Mouse (Mus musculus): ENCODE measurements around the gene Sash1. TPM values are rescaled to one million over a fixed set of nuclear protein-coding genes. Genes with fewer than 3 reads are reported as not detected.

Gene Sash1
- 3.5 and 3.9 TPM in 2 replicates for polyA plus RNA-seq (2016; fragmentation: Nextera tagmentation; extraction: Ambion mirVana)

- H3K4me1 ChIP-seq (replicated peaks) = peaks cover 54% of the 10 kb centered on the region
- no peaks in the 10 kb centered on the region for H3K9me3 ChIP-seq
- peak within 1 kb of the TSS; percentile 99 for H3K27ac ChIP-seq
- peaks cover 4% of the 10 kb centered on the region; the same call in 1 of the 2 replicates for H3K36me3 ChIP-seq
- H3K27me3 ChIP-seq (ENCODE audit: insufficient read depth, poor library complexity, severe bottlenecking) = peaks cover 12% of the 10 kb centered on the region; the same call in 1 of the 2 replicates
- peak; percentile 91 for DNase-seq (ENCODE audit: low spot score)
- under 1% methylated on average over 80 of the region's 80 CpGs for WGBS
- H3K4me3 ChIP-seq = peak within 1 kb of the TSS; percentile 80
These were observed at the start of gene Sash1 for GRCm38 (mm10) chr10:8885630-8886527. Gene Sash1 (minus strand): TSS chr10:8886070.

DNA sequence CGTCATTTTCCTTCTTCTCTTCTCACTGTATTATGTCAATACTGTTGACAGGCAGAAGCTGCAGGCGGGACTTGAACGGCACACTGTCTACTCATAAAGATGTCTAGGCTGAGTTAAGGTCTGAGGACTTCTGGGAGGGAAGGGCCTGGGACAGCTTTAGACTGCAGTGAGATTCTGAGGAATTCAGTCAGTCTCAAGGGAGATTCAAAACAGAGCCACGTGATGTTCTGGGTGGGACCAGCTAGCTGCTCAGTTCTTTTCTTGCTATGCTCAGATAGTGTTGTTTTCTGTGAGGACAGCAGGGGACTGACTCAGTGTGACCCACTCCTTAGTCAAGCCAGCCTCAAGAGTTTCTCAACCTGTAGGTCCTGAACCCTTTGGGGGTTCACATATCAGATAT lies 49.7 kb upstream of the Sash1 start:
- Histone ChIP-seq H3K4me1 (replicated peaks) (no peaks in the 10 kb centered on the region), H3K4me3 (no peak overlapping the region), H3K9me3 (no peaks in the 10 kb centered on the region), H3K27ac (no peak overlapping the region), H3K36me3 (no peaks in the 10 kb centered on the region), H3K27me3 (ENCODE audit: insufficient read depth, poor library complexity, severe bottlenecking) (no peaks in the 10 kb centered on the region)
- DNase-seq (ENCODE audit: low spot score) = no peak
- WGBS = 73% methylated on average over 4 of the region's 4 CpGs

- Histone ChIP-seq H3K4me1 (replicated peaks) (peaks cover 4% of the 10 kb centered on the region; the same call in 1 of the 2 replicates), H3K4me3 (no peak overlapping the region), H3K27ac (no peak overlapping the region), H3K27me3 (ENCODE audit: insufficient read depth, poor library complexity, severe bottlenecking) (no peaks in the 10 kb centered on the region), H3K9me3 (no peaks in the 10 kb centered on the region), H3K36me3 (no peaks in the 10 kb centered on the region)
- WGBS = 82% methylated on average over 10 of the region's 10 CpGs
- no peak for DNase-seq (ENCODE audit: low spot score)
These were observed 47.8 kb upstream of the Sash1 start for GRCm38 (mm10) chr10:8933451-8934372.

- DNase-seq (ENCODE audit: low spot score) = no peak
- H3K4me3 ChIP-seq = no peak overlapping the region
- H3K27ac ChIP-seq = no peak overlapping the region
- no peaks in the 10 kb centered on the region for H3K36me3 ChIP-seq
- H3K4me1 ChIP-seq (replicated peaks) = peaks cover 4% of the 10 kb centered on the region; the same call in 1 of the 2 replicates
- WGBS = 86% methylated on average over 8 of the region's 8 CpGs
- no peaks in the 10 kb centered on the region for H3K27me3 ChIP-seq (ENCODE audit: insufficient read depth, poor library complexity, severe bottlenecking)
- no peaks in the 10 kb centered on the region for H3K9me3 ChIP-seq
These were observed 45.8 kb upstream of the Sash1 start for GRCm38 (mm10) chr10:8931548-8932240.

- H3K36me3 ChIP-seq = no peaks in the 10 kb centered on the region
- DNase-seq (ENCODE audit: low spot score) = no peak
- no peak overlapping the region for H3K27ac ChIP-seq
- no peaks in the 10 kb centered on the region for H3K27me3 ChIP-seq (ENCODE audit: insufficient read depth, poor library complexity, severe bottlenecking)
- H3K4me1 ChIP-seq (replicated peaks) = peaks cover 4% of the 10 kb centered on the region; the same call in 1 of the 2 replicates
- no peaks in the 10 kb centered on the region for H3K9me3 ChIP-seq
- H3K4me3 ChIP-seq = no peak overlapping the region
These were observed 44.8 kb upstream of the Sash1 start for GRCm38 (mm10) chr10:8930672-8931071.

GRCm38 (mm10) chr10:8928775-8929647 lies 43.1 kb upstream of the Sash1 start:
- WGBS = 67% methylated on average over 10 of the region's 10 CpGs
- no peak for DNase-seq (ENCODE audit: low spot score)

DNA sequence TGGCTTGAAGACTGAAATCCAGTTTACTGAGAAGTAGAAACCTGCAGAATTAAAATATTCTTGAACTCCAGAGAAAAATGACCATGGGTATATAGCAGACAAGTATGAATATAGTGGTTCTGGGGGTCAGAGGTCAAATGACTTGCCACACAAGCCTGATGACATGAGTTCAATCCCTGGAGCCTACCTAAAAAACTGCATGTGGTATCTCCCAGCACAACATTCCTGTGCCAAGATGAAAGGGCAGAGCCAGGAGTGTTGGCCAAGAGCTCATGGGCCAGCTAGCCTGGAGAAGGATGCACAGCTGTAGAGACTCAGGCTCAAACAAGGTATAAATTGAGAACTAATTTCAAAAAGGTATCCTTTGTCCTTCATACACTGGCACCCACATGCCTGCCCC lies 42.4 kb upstream of the Sash1 start:
- Histone ChIP-seq H3K4me1 (replicated peaks) (peaks cover 4% of the 10 kb centered on the region; the same call in 1 of the 2 replicates), H3K9me3 (no peaks in the 10 kb centered on the region), H3K27me3 (ENCODE audit: insufficient read depth, poor library complexity, severe bottlenecking) (no peaks in the 10 kb centered on the region), H3K36me3 (no peaks in the 10 kb centered on the region), H3K4me3 (no peak overlapping the region), H3K27ac (no peak overlapping the region)
- DNase-seq (ENCODE audit: low spot score) = no peak

More at GRCm38 (mm10) chr10:8928775-8929647, 43.1 kb upstream of the Sash1 start:
- no peaks in the 10 kb centered on the region for H3K9me3 ChIP-seq
- H3K27me3 ChIP-seq (ENCODE audit: insufficient read depth, poor library complexity, severe bottlenecking) = no peaks in the 10 kb centered on the region
- H3K27ac ChIP-seq = no peak overlapping the region
- no peak overlapping the region for H3K4me3 ChIP-seq
- no peaks in the 10 kb centered on the region for H3K36me3 ChIP-seq
- peaks cover 4% of the 10 kb centered on the region; the same call in 1 of the 2 replicates for H3K4me1 ChIP-seq (replicated peaks)

DNA sequence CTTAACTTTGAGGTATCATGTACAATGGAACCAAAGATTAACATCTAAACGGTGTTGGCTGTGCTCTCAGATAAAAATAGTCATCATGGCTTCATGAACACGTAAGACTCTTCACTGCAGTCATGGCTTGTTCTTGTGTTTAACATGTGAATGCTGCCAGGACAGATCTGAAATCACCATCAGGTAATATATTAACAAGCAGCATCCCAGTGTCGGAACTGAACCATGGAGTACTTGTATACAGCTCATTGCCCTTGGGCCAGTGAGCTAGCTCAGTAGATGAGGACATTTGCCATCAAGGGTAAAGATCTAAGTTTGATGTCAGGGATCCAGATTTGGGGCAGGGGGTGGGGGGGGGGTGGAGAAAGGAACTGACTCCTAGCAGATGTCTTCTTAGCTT lies 41.0 kb upstream of the Sash1 start:
- 93% methylated on average over 3 of the region's 3 CpGs for WGBS

DNA sequence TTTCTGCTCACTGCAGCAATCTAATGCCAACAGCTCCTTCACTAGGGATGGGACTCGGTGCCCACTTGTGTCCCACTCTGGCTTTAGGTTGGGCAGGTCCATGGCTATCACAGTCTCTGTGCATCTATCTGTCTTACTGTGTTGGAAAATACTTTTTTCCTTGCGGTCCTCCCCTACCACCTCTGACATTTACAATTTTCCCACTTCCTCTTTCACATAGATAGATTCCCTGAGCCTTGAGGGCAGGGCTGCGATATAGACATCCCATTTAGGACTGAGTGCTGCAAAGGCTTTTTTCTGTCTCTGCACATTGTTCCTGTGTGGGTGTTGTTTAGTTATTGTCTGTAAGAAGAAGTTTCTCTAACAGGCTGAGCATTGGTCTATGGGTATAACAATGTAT lies 40.4 kb upstream of the Sash1 start:
- peaks cover 10% of the 10 kb centered on the region for H3K4me1 ChIP-seq (replicated peaks)
- H3K4me3 ChIP-seq = no peak overlapping the region
- no peaks in the 10 kb centered on the region for H3K27me3 ChIP-seq (ENCODE audit: insufficient read depth, poor library complexity, severe bottlenecking)
- H3K27ac ChIP-seq = no peak overlapping the region
- 92% methylated on average over 3 of the region's 3 CpGs for WGBS
- DNase-seq (ENCODE audit: low spot score) = no peak
- H3K36me3 ChIP-seq = no peaks in the 10 kb centered on the region
- H3K9me3 ChIP-seq = no peaks in the 10 kb centered on the region

More for the DNA sequence above, 41.0 kb upstream of the Sash1 start:
- no peaks in the 10 kb centered on the region for H3K27me3 ChIP-seq (ENCODE audit: insufficient read depth, poor library complexity, severe bottlenecking)
- H3K36me3 ChIP-seq = no peaks in the 10 kb centered on the region
- H3K4me3 ChIP-seq = no peak overlapping the region
- H3K4me1 ChIP-seq (replicated peaks) = peaks cover 4% of the 10 kb centered on the region; the same call in 1 of the 2 replicates
- H3K9me3 ChIP-seq = no peaks in the 10 kb centered on the region
- no peak overlapping the region for H3K27ac ChIP-seq
- no peak for DNase-seq (ENCODE audit: low spot score)

- Histone ChIP-seq H3K4me1 (replicated peaks) (peaks cover 13% of the 10 kb centered on the region), H3K4me3 (no peak overlapping the region), H3K36me3 (no peaks in the 10 kb centered on the region), H3K9me3 (no peaks in the 10 kb centered on the region), H3K27me3 (ENCODE audit: insufficient read depth, poor library complexity, severe bottlenecking) (no peaks in the 10 kb centered on the region), H3K27ac (no peak overlapping the region)
- WGBS = 71% methylated on average over 5 of the region's 5 CpGs
- no peak for DNase-seq (ENCODE audit: low spot score)
These were observed 39.4 kb upstream of the Sash1 start for GRCm38 (mm10) chr10:8925299-8925698.

DNA sequence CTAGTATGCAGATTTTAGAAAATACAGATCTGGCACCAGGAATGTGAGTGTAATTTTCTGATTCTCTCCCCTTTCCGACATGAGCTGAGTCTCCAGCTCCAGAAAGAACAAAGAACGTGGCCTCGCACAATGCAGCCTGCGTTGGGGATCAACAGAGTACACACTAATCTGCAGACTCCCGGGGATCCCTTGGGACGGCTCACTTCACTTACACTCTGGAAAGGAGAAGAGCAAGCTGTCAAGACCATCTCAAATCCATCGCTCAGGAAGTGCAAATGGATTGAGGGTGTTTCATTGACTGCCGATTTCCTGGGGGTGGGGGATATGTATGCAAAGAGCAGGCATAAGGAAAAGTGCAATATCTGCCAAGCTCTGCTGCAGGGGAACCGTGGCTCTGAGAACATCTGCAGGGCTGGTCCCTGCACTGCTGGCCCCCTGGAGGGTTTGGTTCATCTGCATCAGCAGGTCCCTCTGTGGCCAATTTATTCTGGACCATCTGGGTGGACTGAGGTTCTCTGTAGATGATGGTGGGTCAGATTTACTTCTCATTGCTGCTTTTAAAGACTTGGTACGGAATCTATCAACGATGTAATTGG lies 35.3 kb upstream of the Sash1 start:
- Histone ChIP-seq H3K4me1 (replicated peaks) (peaks cover 9% of the 10 kb centered on the region), H3K27ac (peak overlapping the region; percentile 40; the same call in 1 of the 2 replicates), H3K4me3 (no peak overlapping the region), H3K27me3 (ENCODE audit: insufficient read depth, poor library complexity, severe bottlenecking) (no peaks in the 10 kb centered on the region), H3K36me3 (no peaks in the 10 kb centered on the region), H3K9me3 (no peaks in the 10 kb centered on the region)
- DNase-seq (ENCODE audit: low spot score) = peak; percentile 18
- WGBS = 56% methylated on average over 11 of the region's 11 CpGs

Data from hindbrain, embryonic 10.5 days (tissue).